Comparison of ENCODE assay signal across 8 mouse cellular contexts in genomic region chr7:88277858-88278627, GRCm38 (mm10). TPM values are rescaled to one million over a fixed set of nuclear protein-coding genes. Genes with fewer than 3 reads are reported as not detected.
A peak's percentile ranks its signal among the peaks of the same experiment; 100 is the strongest.
DNase-seq lines count a peak whose midpoint lies in the region; ATAC-seq lines count a peak whose summit lies in the region.

Gene Ctsc, plus strand, starts transcription at chr7:88278085.

- H3K27ac ChIP-seq in hindbrain, embryonic 12.5 days: no peak within 1 kb of the TSS

- H3K4me2 ChIP-seq in hindbrain, embryonic 12.5 days (replicated peaks): peak within 1 kb of the TSS; percentile 73

- peak; percentile 94 for DNase-seq in MEL-GATA-1-ER (ENCODE audit: extremely low read depth, low read depth)
- DNase-seq in cerebellum, postnatal 14 days: peak; percentile 43 to 44
- DNase-seq in frontal cortex, postnatal 14 days (ENCODE audit: low spot score in 2 of 2): peak; percentile 53 to 64
- DNase-seq in layer of hippocampus, postnatal 14 days (ENCODE audit: low spot score in 2 of 2): peak; percentile 50 to 57
- peak; percentile 93 for DNase-seq in lung, postnatal 10 days
- peak; percentile 53 for DNase-seq in ovary, postnatal 14 days (ENCODE audit: low spot score)
- DNase-seq in thymus, postnatal 14 days: peak; percentile 96

- no peaks in the 10 kb centered on the region for H3K27me3 ChIP-seq in hindbrain, embryonic 12.5 days

- H3K36me3 ChIP-seq in hindbrain, embryonic 12.5 days: no peaks in the 10 kb centered on the region

- WGBS in hindbrain, embryonic 12.5 days: 4% methylated on average over 34 of the region's 34 CpGs

- peak; percentile 85 for ATAC-seq in hindbrain, embryonic 12.5 days (ENCODE audit: low FRiP score)

- H3K4me3 ChIP-seq in hindbrain, embryonic 12.5 days: peak within 1 kb of the TSS; percentile 43

- H3K4me1 ChIP-seq in hindbrain, embryonic 12.5 days: 0 out of 2 replicates have a peak, but pooled peaks cover 5% of the 10 kb centered on the region

- H3K9ac ChIP-seq in hindbrain, embryonic 12.5 days: peak within 1 kb of the TSS; percentile 15; the same call in 1 of the 2 replicates

- no peaks in the 10 kb centered on the region for H3K9me3 ChIP-seq in hindbrain, embryonic 12.5 days (replicated peaks)

RNA-seq across cellular contexts. Expression of gene Ctsc, which starts in this region (rescaled TPM):
- 17.3 and 19.4 TPM in 2 replicates for polyA plus RNA-seq in hindbrain, embryonic 12.5 days (2016; fragmentation: Nextera tagmentation; extraction: Ambion mirVana)
- total RNA-seq in layer of hippocampus, postnatal 14 days (2021): 10 to 100 TPM; 13.0 to 19.2 TPM

Comparison
In these comparisons a context has a peak if more than half of its experiments do, and no peak if none do; other contexts are left out.
1. DNase-seq: peak in every context shown above with its lines; median percentile 96 in thymus, postnatal 14 days; 94 in MEL-GATA-1-ER; 93 in lung, postnatal 10 days; 58 in frontal cortex, postnatal 14 days; 54 in layer of hippocampus, postnatal 14 days; 53 in ovary, postnatal 14 days; 44 in cerebellum, postnatal 14 days.